Mouse (Mus musculus): ENCODE measurements around the gene 3110009E18Rik.

DNA sequence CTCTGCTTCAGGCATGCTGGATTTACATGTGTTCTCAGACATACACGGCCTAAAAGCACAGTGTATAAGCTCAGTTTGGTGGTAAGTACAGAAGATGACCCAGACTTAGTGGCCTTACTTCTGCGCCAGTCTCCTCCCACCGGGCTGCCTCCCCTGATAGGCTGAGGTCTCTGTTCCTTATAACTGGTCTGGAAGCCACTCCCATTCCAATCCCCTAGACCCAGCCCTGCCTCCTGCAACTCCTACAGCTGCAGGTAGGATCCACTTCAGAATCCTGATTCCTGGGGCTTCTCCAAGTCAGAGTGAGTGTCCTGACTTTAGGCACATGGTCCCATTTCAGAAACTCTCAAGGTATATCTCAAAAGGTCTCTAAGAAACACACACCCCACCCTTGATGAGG lies 35.3 kb upstream of the 3110009E18Rik start:
- TF ChIP-seq CTCF (IDR thresholded peaks at IDR 0.05; ENCODE audit: low read depth) (no peak), EP300 (IDR thresholded peaks at IDR 0.05; ENCODE audit: low read depth) (no peak)
